ENCODE assay signal across 8 mouse cellular contexts in genomic region chr10:14046935-14047334, GRCm38 (mm10).
DNase-seq lines count a peak whose midpoint lies in the region; TF ChIP-seq lines count a peak whose summit lies in the region.

No protein-coding gene starts in this region.

- H3K27me3 ChIP-seq in splenic B cell, adult 2 months (ENCODE audit: control insufficient read depth, insufficient read depth, low read length, poor library complexity, severe bottlenecking) = no peaks in the 10 kb centered on the region

- intact Hi-C loops in left cerebral cortex, adult 2 months (cut with DNase I) = loop anchor here (10.0 kb wide), 1 partner anchor 348 kb away; no protein-coding TSS in a partner anchor
- intact Hi-C loops in left cerebral cortex, postnatal 14 days (cut with DNase I) = loop anchor here (5.0 kb wide), 1 partner anchor 80 kb away; the partner anchor contains the start of gene Hivep2

- DNase-seq in cerebellum, postnatal 10 days = peak; percentile 45 to 54
- no peak for DNase-seq in cerebellum, adult 18-20 months
- DNase-seq in left cerebral cortex, adult 2 months (ENCODE audit: extremely low spot score in 1 of 2, low spot score in 2 of 2) = no peak
- DNase-seq in left cerebral cortex, postnatal 14 days (ENCODE audit: low spot score in 2 of 2) = no peak
- peak; percentile 51 for DNase-seq in T-cell, adult 2 months (ENCODE audit: low spot score)
- peak; percentile 65 for DNase-seq in splenic B cell, adult 2 months (ENCODE audit: low read depth, low spot score)
- no peak for DNase-seq in testis, postnatal 10 days (ENCODE audit: low spot score)
- no peak for DNase-seq in frontal cortex, postnatal 25 days (ENCODE audit: low spot score in 2 of 2)

- peak; percentile 44 for TF ChIP-seq CTCF in left cerebral cortex, adult 2 months (IDR thresholded peaks at IDR 0.05)

- H3K36me3 ChIP-seq in splenic B cell, adult 2 months (ENCODE audit: control insufficient read depth, insufficient read depth, low read length, poor library complexity, severe bottlenecking) = no peaks in the 10 kb centered on the region; the same call in 1 of the 2 replicates

- no peak overlapping the region for H3K27ac ChIP-seq in left cerebral cortex, adult 2 months

- H3K4me3 ChIP-seq in left cerebral cortex, adult 2 months = no peak overlapping the region

Comparison
In these comparisons a context has a peak if more than half of its experiments do, and no peak if none do; other contexts are left out.
1. DNase-seq: peak in cerebellum, postnatal 10 days (2 of 2), T-cell, adult 2 months (single experiment) and splenic B cell, adult 2 months (single experiment); none in cerebellum, adult 18-20 months (0 of 2), left cerebral cortex, adult 2 months (0 of 2), left cerebral cortex, postnatal 14 days (0 of 2), testis, postnatal 10 days (single experiment) and frontal cortex, postnatal 25 days (0 of 2).